Mouse (Mus musculus): ENCODE results near the gene Ehmt1.

DNA sequence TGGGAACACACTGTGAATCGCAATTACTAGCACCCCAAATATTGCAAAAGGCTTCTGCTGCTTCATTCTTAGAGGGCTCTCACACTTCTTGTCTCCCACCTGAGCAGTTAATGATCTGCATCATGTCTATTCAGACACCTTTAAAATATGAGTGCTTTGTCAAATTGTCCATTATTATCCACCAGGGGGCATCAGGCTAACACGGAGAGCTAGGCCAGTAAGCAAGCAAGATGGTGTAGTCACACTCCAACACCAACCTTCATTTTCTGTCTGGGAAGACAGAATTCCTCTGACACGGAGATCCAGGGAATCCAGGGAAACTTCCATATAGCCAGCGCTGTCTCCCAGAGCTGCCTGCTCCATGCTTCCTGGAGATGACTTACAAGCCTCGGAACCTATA, 67.0 kb downstream of the Ehmt1 start:
- no peak for TF ChIP-seq POLR2A (IDR thresholded peaks at IDR 0.05; ENCODE audit: insufficient read length, low read depth)
- TF ChIP-seq POLR2AphosphoS2 (IDR thresholded peaks at IDR 0.05; ENCODE audit: insufficient read length, low read depth) = no peak
- TF ChIP-seq MAX (IDR thresholded peaks at IDR 0.05; ENCODE audit: low read depth) = no peak

Measured in myocyte (in vitro differentiated cells).